Mouse (Mus musculus): Measurements from ENCODE around the gene Pigw. TPM values are rescaled to one million over a fixed set of nuclear protein-coding genes. Genes with fewer than 3 reads are reported as not detected.

Gene Pigw
- total and polyA plus RNA-seq, 2 experiments: 1.5 to 4.8 TPM

DNA sequence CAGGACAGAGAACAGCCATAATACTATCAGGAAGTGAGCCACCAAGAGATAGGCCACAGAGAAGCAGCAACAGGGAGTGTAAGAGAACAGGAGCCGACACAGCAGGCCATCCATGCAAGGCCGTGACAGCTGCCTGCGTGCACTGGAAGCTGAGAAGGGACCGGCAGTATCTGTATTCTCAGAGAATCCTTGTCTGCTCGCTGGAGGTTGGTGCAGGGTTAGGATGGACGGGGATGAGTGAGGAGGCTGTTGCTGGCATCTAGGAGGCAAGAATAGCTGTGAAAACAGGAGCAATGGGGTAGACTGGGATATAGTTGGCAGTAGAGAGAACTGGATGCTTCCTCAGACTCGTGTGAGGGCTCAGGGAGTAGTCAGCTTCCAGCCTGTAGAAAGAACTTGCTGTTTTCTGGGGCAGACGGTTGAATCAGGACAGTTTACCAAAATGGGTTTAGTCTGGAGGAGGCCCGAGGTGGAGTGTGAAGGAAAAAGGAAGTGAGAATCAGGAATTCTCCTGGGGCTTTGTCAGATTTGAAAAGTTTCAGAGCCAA is 24.6 kb upstream of the Pigw start:
- no peaks in the 10 kb centered on the region for H3K4me1 ChIP-seq (ENCODE audit: control insufficient read depth, insufficient read depth, low read length)
- H3K27ac ChIP-seq (replicated peaks; ENCODE audit: insufficient read depth, low read depth, low read length): no peak overlapping the region
- no peak overlapping the region for H3K9ac ChIP-seq (ENCODE audit: low read depth, low read length)
- WGBS: 89% methylated on average over 9 of the region's 9 CpGs
- TF ChIP-seq POLR2A (IDR thresholded peaks at IDR 0.05; ENCODE audit: extremely low read depth, insufficient read depth, low read length) (no peak), CTCF (IDR thresholded peaks at IDR 0.05; ENCODE audit: low read depth, low read length) (no peak)
- H3K27me3 ChIP-seq (ENCODE audit: control insufficient read depth, insufficient read depth, low read length): no peaks in the 10 kb centered on the region
- no peaks in the 10 kb centered on the region for H3K79me2 ChIP-seq (ENCODE audit: control insufficient read depth, insufficient read depth, low read length)
- H3K4me3 ChIP-seq (ENCODE audit: insufficient read depth, low read depth, low read length): no peak overlapping the region
- H3K36me3 ChIP-seq (ENCODE audit: control insufficient read depth, insufficient read depth, low read length): peaks cover 23% of the 10 kb centered on the region
- DNase-seq (ENCODE audit: extremely low read depth, low read depth, low spot score): no peak

DNA sequence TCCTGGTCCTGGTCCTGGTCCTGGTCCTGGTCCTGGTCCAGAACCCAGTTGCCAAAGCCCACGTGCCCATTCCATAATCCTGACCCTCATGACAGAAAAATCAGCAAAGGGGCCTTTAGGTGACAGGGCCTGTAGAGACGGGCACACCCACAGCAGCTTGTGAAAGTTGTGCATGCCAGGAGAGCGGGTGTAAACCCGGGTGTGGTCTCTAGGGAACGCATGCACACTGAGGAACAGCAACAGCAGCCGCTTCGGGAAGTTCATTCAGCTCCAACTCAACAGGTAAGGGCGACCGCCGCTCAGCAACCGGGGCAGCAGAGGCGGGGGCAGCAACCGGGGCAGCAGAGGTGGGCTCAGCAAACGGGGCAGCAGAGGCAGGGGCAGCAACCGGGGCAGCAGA is 13.0 kb upstream of the Pigw start:
- H3K4me1 ChIP-seq (ENCODE audit: control insufficient read depth, insufficient read depth, low read length): no peaks in the 10 kb centered on the region; the same call in 1 of the 2 replicates
- no peak overlapping the region for H3K4me3 ChIP-seq (ENCODE audit: insufficient read depth, low read depth, low read length)
- H3K79me2 ChIP-seq (ENCODE audit: control insufficient read depth, insufficient read depth, low read length): no peaks in the 10 kb centered on the region
- H3K27me3 ChIP-seq (ENCODE audit: control insufficient read depth, insufficient read depth, low read length): no peaks in the 10 kb centered on the region
- TF ChIP-seq CTCF (IDR thresholded peaks at IDR 0.05; ENCODE audit: low read depth, low read length) (no peak), POLR2A (IDR thresholded peaks at IDR 0.05; ENCODE audit: extremely low read depth, insufficient read depth, low read length) (no peak)
- no peak for DNase-seq (ENCODE audit: extremely low read depth, low read depth, low spot score)
- no peak overlapping the region for H3K9ac ChIP-seq (ENCODE audit: low read depth, low read length)
- peaks cover 6% of the 10 kb centered on the region; the same call in 1 of the 2 replicates for H3K36me3 ChIP-seq (ENCODE audit: control insufficient read depth, insufficient read depth, low read length)
- H3K27ac ChIP-seq (replicated peaks; ENCODE audit: insufficient read depth, low read depth, low read length): no peak overlapping the region
- WGBS: 94% methylated on average over 15 of the region's 15 CpGs

DNA sequence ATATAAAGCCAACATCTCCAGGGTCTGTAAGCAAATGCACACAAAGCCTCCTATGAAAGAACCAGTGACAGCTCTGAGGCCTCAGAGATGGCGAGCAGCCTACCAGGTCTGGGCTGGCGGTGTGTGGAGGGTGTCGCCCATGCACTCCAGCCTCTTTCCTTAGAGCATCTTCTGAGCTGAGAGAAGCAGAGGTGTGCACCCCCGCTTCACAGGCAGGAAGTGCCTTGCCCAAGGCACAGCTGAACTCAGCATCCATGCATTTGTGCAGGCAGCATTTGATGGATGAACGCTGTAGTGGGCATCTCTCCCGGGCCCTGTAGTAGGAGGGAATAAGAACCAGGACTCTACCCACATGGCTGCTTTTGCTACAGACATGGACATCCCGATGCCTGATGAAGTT is 11.6 kb upstream of the Pigw start:
- DNase-seq (ENCODE audit: extremely low read depth, low read depth, low spot score): no peak
- no peaks in the 10 kb centered on the region for H3K27me3 ChIP-seq (ENCODE audit: control insufficient read depth, insufficient read depth, low read length)
- peaks cover 6% of the 10 kb centered on the region; the same call in 1 of the 2 replicates for H3K36me3 ChIP-seq (ENCODE audit: control insufficient read depth, insufficient read depth, low read length)
- 96% methylated on average over 7 of the region's 7 CpGs for WGBS
- no peaks in the 10 kb centered on the region for H3K79me2 ChIP-seq (ENCODE audit: control insufficient read depth, insufficient read depth, low read length)
- no peaks in the 10 kb centered on the region; the same call in 1 of the 2 replicates for H3K4me1 ChIP-seq (ENCODE audit: control insufficient read depth, insufficient read depth, low read length)
- H3K27ac ChIP-seq (replicated peaks; ENCODE audit: insufficient read depth, low read depth, low read length): no peak overlapping the region
- no peak overlapping the region for H3K9ac ChIP-seq (ENCODE audit: low read depth, low read length)
- no peak overlapping the region for H3K4me3 ChIP-seq (ENCODE audit: insufficient read depth, low read depth, low read length)
- TF ChIP-seq POLR2A (IDR thresholded peaks at IDR 0.05; ENCODE audit: extremely low read depth, insufficient read depth, low read length): no peak
- no peak for TF ChIP-seq CTCF (IDR thresholded peaks at IDR 0.05; ENCODE audit: low read depth, low read length)

DNA sequence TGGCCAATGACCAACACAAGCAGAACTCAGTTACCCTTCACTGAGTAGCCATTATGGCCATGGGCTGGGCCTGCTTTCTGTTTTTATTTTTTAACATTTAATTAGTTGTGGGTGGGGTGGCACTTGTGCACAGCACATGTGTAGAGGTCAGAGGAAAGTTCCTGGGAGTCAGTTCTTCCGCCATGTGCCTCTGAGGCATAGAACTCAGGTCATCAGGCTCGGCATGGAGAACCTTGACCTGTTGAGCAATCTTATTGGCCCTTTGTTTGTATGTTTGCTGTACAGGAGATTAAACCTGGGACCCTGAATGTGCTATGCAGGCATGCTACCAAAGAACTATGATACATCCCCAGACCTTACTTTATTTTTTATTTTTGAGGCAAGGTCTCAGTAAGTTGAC is 9.4 kb upstream of the Pigw start:
- TF ChIP-seq POLR2A (IDR thresholded peaks at IDR 0.05; ENCODE audit: extremely low read depth, insufficient read depth, low read length) (no peak), CTCF (IDR thresholded peaks at IDR 0.05; ENCODE audit: low read depth, low read length) (no peak)
- H3K27me3 ChIP-seq (ENCODE audit: control insufficient read depth, insufficient read depth, low read length): no peaks in the 10 kb centered on the region
- no peak overlapping the region for H3K4me3 ChIP-seq (ENCODE audit: insufficient read depth, low read depth, low read length)
- peak overlapping the region; percentile 19 for H3K27ac ChIP-seq (replicated peaks; ENCODE audit: insufficient read depth, low read depth, low read length)
- no peaks in the 10 kb centered on the region for H3K79me2 ChIP-seq (ENCODE audit: control insufficient read depth, insufficient read depth, low read length)
- 33% methylated on average over 2 of the region's 2 CpGs for WGBS
- H3K36me3 ChIP-seq (ENCODE audit: control insufficient read depth, insufficient read depth, low read length): peaks cover 6% of the 10 kb centered on the region; the same call in 1 of the 2 replicates
- H3K9ac ChIP-seq (ENCODE audit: low read depth, low read length): no peak overlapping the region
- no peaks in the 10 kb centered on the region; the same call in 1 of the 2 replicates for H3K4me1 ChIP-seq (ENCODE audit: control insufficient read depth, insufficient read depth, low read length)
- peak; percentile 87 for DNase-seq (ENCODE audit: extremely low read depth, low read depth, low spot score)

DNA sequence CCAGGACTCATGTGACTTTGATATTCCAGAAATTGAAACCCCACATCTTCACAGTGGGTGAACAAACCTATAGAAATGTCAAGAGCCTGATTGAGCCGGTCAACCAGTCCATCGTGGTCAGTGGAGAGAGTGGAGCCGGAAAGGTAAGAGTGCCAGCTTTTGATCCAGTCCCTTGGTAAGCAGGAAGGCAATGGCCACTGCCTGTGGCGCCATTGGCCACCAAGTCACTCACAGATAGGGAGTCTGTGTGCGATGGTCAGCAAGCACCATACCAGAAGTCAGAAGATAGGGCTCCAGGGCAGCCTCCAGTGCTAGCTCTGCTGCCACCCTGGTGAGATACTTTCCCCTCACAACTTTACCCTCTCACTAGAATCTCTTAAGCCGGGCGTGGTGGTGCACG is 7.9 kb upstream of the Pigw start:
- DNase-seq (ENCODE audit: extremely low read depth, low read depth, low spot score): no peak
- 97% methylated on average over 8 of the region's 8 CpGs for WGBS
- Histone ChIP-seq H3K4me1 (ENCODE audit: control insufficient read depth, insufficient read depth, low read length) (no peaks in the 10 kb centered on the region; the same call in 1 of the 2 replicates), H3K27me3 (ENCODE audit: control insufficient read depth, insufficient read depth, low read length) (no peaks in the 10 kb centered on the region), H3K36me3 (ENCODE audit: control insufficient read depth, insufficient read depth, low read length) (peaks cover 6% of the 10 kb centered on the region; the same call in 1 of the 2 replicates), H3K4me3 (ENCODE audit: insufficient read depth, low read depth, low read length) (no peak overlapping the region), H3K9ac (ENCODE audit: low read depth, low read length) (no peak overlapping the region), H3K79me2 (ENCODE audit: control insufficient read depth, insufficient read depth, low read length) (no peaks in the 10 kb centered on the region), H3K27ac (replicated peaks; ENCODE audit: insufficient read depth, low read depth, low read length) (no peak overlapping the region)
- TF ChIP-seq POLR2A (IDR thresholded peaks at IDR 0.05; ENCODE audit: extremely low read depth, insufficient read depth, low read length) (no peak), CTCF (IDR thresholded peaks at IDR 0.05; ENCODE audit: low read depth, low read length) (no peak)

DNA sequence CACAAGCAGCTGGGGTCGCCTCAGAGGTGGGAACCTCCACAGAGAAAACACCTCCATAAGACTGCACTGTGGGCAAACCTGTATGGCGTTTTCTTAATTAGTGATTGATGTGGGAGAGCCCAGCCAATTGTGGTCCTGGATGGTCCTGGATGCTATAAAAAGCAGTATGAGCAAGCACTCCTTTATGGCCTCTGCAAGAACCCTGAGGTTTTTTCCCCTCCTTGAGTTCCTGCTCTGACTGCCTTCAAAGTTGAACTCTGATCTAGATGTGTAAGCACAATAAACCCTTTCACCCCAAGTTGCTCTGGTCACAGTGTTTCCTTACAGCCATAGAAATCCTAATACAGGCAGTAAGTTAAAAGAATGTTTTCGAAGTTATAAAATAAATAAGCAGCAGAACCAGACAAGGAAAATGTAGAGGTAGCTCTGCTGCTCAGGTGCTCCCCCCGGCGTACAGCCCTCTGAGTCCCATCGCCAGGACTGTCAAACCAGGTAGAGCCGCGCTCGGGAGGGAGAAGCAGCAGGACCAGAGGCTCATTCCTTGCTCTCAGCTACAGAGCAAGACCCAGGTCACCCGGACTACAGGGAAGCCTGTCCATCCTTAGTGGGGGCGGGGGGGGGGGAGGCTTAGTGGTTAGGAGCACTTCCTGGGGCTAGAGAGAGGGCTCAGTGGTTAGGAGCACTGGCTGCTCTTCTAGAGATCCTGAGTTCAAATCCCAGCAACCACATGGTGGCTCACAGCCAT is 6.9 kb upstream of the Pigw start:
- H3K27ac ChIP-seq (replicated peaks; ENCODE audit: insufficient read depth, low read depth, low read length): no peak overlapping the region
- H3K9ac ChIP-seq (ENCODE audit: low read depth, low read length): no peak overlapping the region
- 93% methylated on average over 11 of the region's 11 CpGs for WGBS
- H3K4me1 ChIP-seq (ENCODE audit: control insufficient read depth, insufficient read depth, low read length): no peaks in the 10 kb centered on the region; the same call in 1 of the 2 replicates
- no peaks in the 10 kb centered on the region for H3K79me2 ChIP-seq (ENCODE audit: control insufficient read depth, insufficient read depth, low read length)
- TF ChIP-seq POLR2A (IDR thresholded peaks at IDR 0.05; ENCODE audit: extremely low read depth, insufficient read depth, low read length): no peak
- TF ChIP-seq CTCF (IDR thresholded peaks at IDR 0.05; ENCODE audit: low read depth, low read length): no peak
- H3K36me3 ChIP-seq (ENCODE audit: control insufficient read depth, insufficient read depth, low read length): peaks cover 2% of the 10 kb centered on the region; the same call in 1 of the 2 replicates
- no peaks in the 10 kb centered on the region for H3K27me3 ChIP-seq (ENCODE audit: control insufficient read depth, insufficient read depth, low read length)
- H3K4me3 ChIP-seq (ENCODE audit: insufficient read depth, low read depth, low read length): no peak overlapping the region
- no peak for DNase-seq (ENCODE audit: extremely low read depth, low read depth, low spot score)
